Mouse (Mus musculus) stomach, postnatal 0 days (tissue): ENCODE data around the gene Trp53rkb.

ENCODE experiments used
- CTCF ChIP-seq: IDR thresholded peaks from 2 replicates; pipeline ENCODE4 v1.5.1; 2016; ENCODE audit warnings: antibody characterized with exemption, low read depth, mild to moderate bottlenecking, moderate library complexity
- EP300 ChIP-seq: optimal IDR thresholded peaks from 2 replicates; pipeline ENCODE3; 2016; ENCODE audit warnings: antibody characterized with exemption

DNA sequence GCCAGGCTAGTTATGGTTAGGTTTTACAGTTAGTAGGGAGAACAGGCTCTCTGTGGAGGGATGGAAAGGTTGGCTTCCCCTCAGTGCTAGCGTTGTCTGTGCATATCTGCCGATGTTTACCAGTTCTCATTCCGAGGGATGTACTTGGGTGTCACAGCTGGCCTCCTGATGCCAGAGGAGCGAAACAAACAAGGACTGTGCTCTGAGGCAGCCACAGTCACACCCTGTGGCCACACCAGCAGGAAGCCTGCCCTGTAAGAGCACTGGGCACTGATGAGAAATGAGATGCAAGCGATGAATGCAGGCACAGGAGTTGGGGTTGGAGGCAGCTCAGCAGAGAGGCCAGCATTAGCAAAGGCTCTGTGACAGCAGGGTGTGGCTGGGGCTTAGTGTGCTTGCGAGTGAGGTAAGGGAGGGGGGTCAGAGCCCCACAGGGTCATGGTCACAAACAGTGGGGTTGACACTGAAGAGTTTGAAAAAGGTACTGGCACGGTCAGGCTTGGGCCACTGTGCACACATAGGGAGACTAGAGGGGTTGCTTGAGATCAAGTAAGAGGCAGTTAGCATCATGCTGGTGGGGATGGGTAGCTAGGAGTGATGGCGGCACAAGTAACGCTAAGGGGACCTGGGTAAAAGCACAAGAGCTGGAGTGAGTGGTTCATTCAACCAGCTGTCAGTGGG lies 26.3 kb downstream of the Trp53rkb start:
- no peak for TF ChIP-seq EP300
- TF ChIP-seq CTCF: no peak
